Mouse (Mus musculus) thymus, adult 2 months (tissue): Measurements from ENCODE around the gene Crtap. TPM values are rescaled to one million over a fixed set of nuclear protein-coding genes. Genes with fewer than 3 reads are reported as not detected.

Experiments
- DNase-seq: peaks from one replicate; pipeline ENCODE4 v3.0.0; 2021
- H3K27ac ChIP-seq: fragments of 200-500 bp; 2 replicates; pipeline ENCODE4 v1.5.1; 2012; ENCODE audit warnings: low read length, control low read depth; ENCODE audit not compliant: control insufficient read depth, insufficient read depth
- H3K27me3 ChIP-seq: fragments of 200-500 bp; 2 replicates; pipeline ENCODE4 v1.6.1; 2012; ENCODE audit warnings: mild to moderate bottlenecking, low read length, moderate library complexity, mixed read lengths; ENCODE audit not compliant: control insufficient read depth, insufficient read depth
- H3K36me3 ChIP-seq: fragments of 200-500 bp; 2 replicates; pipeline ENCODE4 v1.6.1; 2012; ENCODE audit warnings: mild to moderate bottlenecking, low read length, moderate library complexity; ENCODE audit not compliant: control insufficient read depth, insufficient read depth
- H3K4me1 ChIP-seq: fragments of 200-500 bp; replicated peaks from 2 replicates; pipeline ENCODE4 v1.6.1; 2012; ENCODE audit warnings: low read length; ENCODE audit not compliant: control insufficient read depth, insufficient read depth
- H3K4me3 ChIP-seq: fragments of 200-500 bp; 2 replicates; pipeline ENCODE4 v1.5.1; 2012; ENCODE audit warnings: mild to moderate bottlenecking, low read length, control low read depth, moderate library complexity; ENCODE audit not compliant: control insufficient read depth, insufficient read depth
- CTCF ChIP-seq: fragments of 200-500 bp; IDR thresholded peaks from 2 replicates; pipeline ENCODE4 v1.5.1; 2012; ENCODE audit warnings: mild to moderate bottlenecking, control low read depth, low read length, moderate library complexity, borderline replicate concordance; ENCODE audit not compliant: control insufficient read depth, poor library complexity, insufficient read depth; ENCODE audit errors: extremely low read depth
- POLR2A ChIP-seq: fragments of 200-500 bp; IDR thresholded peaks from 2 replicates; pipeline ENCODE4 v1.6.1; 2012; ENCODE audit warnings: mild to moderate bottlenecking, low read length, control low read depth, moderate library complexity; ENCODE audit not compliant: control insufficient read depth, poor library complexity, insufficient read depth; ENCODE audit errors: extremely low read depth
- WGBS: fragments of 180-500 bp; shearing (Covaris S2); methylation state at CpG from one replicate; pipeline ENCODE4 v1.1.7; 2018; 5-methylcytosine and 5-hydroxymethylcytosine counted together
- polyA plus RNA-seq: library from polyadenylated mRNA; depleted of rRNA; stranded (reverse); fragments of >200 nt; gene quantifications from 2 replicates; pipeline ENCODE4 v1.2.3, GENCODE M21; 2012

Crtap gene
- polyA plus RNA-seq, 1 experiment = 34.0 TPM

DNA sequence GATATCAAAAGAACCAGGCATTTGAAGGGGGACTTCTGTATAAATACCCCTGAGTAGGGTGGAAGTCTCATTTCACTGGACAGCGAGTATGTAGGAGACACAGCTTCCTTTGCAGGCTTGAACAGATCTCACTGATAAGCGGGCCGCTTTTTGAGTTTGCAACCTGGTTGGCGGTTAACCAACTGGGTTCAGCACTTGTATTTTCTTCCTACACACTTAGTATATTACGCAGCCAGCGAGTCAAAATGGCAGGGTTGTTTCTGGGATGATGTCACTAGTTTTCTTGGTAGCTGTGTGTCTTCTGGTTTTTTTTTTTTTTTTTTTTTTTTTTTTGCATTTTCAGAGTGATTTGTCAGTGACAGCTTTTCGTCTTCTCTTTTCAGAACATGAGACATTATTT is 31.3 kb upstream of the Crtap start:
- no peaks in the 10 kb centered on the region for H3K36me3 ChIP-seq
- no peaks in the 10 kb centered on the region for H3K27me3 ChIP-seq
- WGBS = 83% methylated on average over 7 of the region's 7 CpGs
- H3K27ac ChIP-seq = no peak overlapping the region
- TF ChIP-seq CTCF (no peak), POLR2A (no peak)
- no peak for DNase-seq
- H3K4me1 ChIP-seq = peaks cover 24% of the 10 kb centered on the region
- H3K4me3 ChIP-seq = no peak overlapping the region

DNA sequence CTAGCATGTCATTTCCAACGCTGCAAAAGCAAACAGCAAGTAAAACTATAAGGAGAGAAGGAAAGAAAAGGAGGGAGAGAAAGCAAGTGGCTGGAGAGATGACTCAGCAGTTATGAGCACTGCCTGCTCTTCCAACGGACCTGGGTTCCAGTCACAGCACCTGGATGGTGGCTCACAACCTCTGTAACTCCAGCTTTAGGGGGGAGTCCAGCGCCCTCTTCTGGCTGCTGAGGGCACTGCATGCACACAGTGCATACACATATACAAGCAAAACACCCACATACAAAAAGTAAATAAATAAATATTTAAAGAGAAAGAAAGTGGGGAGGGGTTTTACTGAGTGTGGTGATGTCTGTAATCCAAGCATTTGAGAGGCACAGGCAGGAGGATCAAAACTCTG is 30.6 kb upstream of the Crtap start:
- H3K4me3 ChIP-seq = no peak overlapping the region
- H3K27me3 ChIP-seq = no peaks in the 10 kb centered on the region
- TF ChIP-seq CTCF (peak; percentile 65; the same call in 1 of the 2 replicates), POLR2A (no peak)
- H3K4me1 ChIP-seq = peaks cover 16% of the 10 kb centered on the region
- no peaks in the 10 kb centered on the region for H3K36me3 ChIP-seq
- no peak for DNase-seq
- WGBS = 85% methylated on average over 3 of the region's 3 CpGs
- no peak overlapping the region for H3K27ac ChIP-seq

DNA sequence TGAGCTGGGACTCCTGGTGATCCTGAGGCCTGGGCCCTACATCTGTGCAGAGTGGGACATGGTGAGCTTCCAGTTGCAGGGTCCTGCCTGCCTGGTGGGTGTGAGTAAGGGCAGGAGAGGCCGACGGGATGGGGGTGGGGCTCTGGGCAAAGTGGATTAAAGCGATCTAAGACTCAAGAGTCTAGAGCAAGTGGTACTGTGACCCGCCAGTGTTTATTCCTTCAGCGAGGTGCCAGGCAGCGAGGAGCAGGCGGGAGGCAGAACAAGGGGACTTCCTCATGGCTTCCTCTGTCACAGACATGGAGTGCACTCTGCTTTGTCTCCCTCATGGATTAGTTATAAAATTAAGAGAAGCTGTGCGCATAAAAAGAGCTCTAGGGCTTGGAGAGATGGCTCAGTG is 30.0 kb upstream of the Crtap start:
- 98% methylated on average over 8 of the region's 8 CpGs for WGBS
- no peak for DNase-seq
- no peaks in the 10 kb centered on the region for H3K36me3 ChIP-seq
- no peaks in the 10 kb centered on the region for H3K27me3 ChIP-seq
- H3K4me3 ChIP-seq = no peak overlapping the region
- H3K27ac ChIP-seq = no peak overlapping the region
- peaks cover 14% of the 10 kb centered on the region for H3K4me1 ChIP-seq
- TF ChIP-seq CTCF (no peak), POLR2A (no peak)

DNA sequence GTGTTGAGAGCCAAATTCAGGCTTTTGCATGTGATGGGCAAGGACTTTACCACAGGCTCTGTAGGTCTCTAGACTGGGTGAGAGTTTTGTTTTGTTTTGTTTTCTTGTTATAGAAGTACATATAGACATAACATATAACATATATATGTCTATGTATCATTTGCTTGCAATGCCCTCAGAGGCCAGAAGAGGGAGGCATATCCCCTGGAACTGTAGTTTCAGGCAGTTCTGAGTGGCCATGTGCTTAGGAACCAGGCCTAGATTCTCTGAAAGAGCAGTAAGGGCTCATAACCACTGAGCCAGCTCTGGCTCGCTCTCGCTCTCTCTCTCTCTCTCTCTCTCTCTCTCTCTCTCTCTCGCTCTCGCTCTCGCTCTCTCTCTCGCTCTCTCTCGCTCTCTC is 27.7 kb upstream of the Crtap start:
- DNase-seq = peak; percentile 85
- H3K36me3 ChIP-seq = no peaks in the 10 kb centered on the region
- no peak overlapping the region for H3K4me3 ChIP-seq
- TF ChIP-seq POLR2A = no peak
- no peak for TF ChIP-seq CTCF
- no peak overlapping the region for H3K27ac ChIP-seq
- WGBS = 80% methylated on average over 7 of the region's 7 CpGs
- H3K4me1 ChIP-seq = peaks cover 4% of the 10 kb centered on the region
- H3K27me3 ChIP-seq = no peaks in the 10 kb centered on the region

- no peaks in the 10 kb centered on the region for H3K36me3 ChIP-seq
- WGBS = 96% methylated on average over 21 of the region's 21 CpGs
- H3K27me3 ChIP-seq = no peaks in the 10 kb centered on the region
- no peak overlapping the region for H3K27ac ChIP-seq
- no peak for DNase-seq
- TF ChIP-seq CTCF = no peak
- no peak for TF ChIP-seq POLR2A
- H3K4me3 ChIP-seq = no peak overlapping the region
- no peaks in the 10 kb centered on the region for H3K4me1 ChIP-seq
Observed at GRCm38 (mm10) chr9:114416646-114417517, 26.4 kb upstream of the Crtap start.

DNA sequence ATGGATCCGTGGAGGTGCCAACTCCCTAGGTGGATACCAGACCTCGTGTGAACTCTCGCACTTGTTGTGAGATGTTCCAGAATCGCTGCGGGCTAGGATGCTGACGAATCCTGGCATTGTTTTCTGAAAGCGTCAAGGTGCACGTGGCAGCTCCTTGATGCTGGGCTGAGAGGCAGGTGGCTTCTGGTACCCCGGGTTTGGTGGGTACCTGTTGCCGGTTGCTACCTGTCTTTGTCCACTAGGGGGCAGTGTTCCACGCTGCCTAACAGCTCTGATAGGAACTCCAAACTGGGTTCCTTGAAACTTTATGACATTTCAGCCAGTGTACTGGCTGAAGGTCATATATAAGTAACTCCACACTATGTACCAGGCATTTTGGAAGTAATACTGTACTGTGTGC is 25.2 kb upstream of the Crtap start:
- no peaks in the 10 kb centered on the region for H3K27me3 ChIP-seq
- H3K36me3 ChIP-seq = 0 out of 2 replicates have a peak, but pooled peaks cover under 1% of the 10 kb centered on the region
- no peak overlapping the region for H3K27ac ChIP-seq
- peak; percentile 75 for DNase-seq
- H3K4me1 ChIP-seq = no peaks in the 10 kb centered on the region
- H3K4me3 ChIP-seq = no peak overlapping the region
- TF ChIP-seq CTCF (peak; percentile 78; the same call in 1 of the 2 replicates), POLR2A (no peak)
- WGBS = 49% methylated on average over 11 of the region's 11 CpGs

GRCm38 (mm10) chr9:114413866-114414265 is 23.4 kb upstream of the Crtap start:
- H3K4me1 ChIP-seq = no peaks in the 10 kb centered on the region
- no peak for DNase-seq
- H3K27me3 ChIP-seq = no peaks in the 10 kb centered on the region
- peaks cover 12% of the 10 kb centered on the region for H3K36me3 ChIP-seq
- TF ChIP-seq CTCF (no peak), POLR2A (no peak)
- no peak overlapping the region for H3K27ac ChIP-seq
- H3K4me3 ChIP-seq = no peak overlapping the region
- 92% methylated on average over 12 of the region's 12 CpGs for WGBS
